In the genomic region with DNA sequence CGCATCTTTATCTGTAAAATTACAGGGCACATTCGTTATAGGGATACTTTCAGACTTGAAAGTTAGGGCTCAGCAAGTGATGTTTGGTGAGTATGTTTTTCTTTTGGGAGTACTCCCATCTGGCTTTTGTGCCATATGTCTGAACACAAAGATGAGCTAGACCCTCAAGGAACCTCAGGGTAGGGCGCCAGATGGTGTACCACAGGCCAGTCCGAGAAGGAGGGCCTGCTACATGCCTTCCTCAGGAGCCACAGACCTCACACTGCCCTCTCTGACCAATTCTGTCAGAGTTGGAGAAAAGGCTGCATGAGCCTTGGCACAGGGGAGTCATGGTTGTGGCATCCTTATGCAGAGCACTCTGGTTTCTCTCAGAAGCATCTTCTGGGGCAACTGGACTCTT, we compare ENCODE assay signal across 21 mouse cellular contexts.
DNase-seq lines count a peak whose midpoint lies in the region; ATAC-seq and TF ChIP-seq lines count a peak whose summit lies in the region.
"Had no signal": no experiment of that assay in that cellular context is flagged by ENCODE, and none has a peak within 500 bp of the region (broad histone marks: within the 10 kb centered on the region; RNA-seq: fewer than 3 reads in every experiment).

No protein-coding gene starts in this region.

- no peak overlapping the region for H3K4me3 ChIP-seq in midbrain, embryonic 11.5 days (ENCODE audit: low read depth, low read length)
- no peak overlapping the region for H3K4me3 ChIP-seq in midbrain, embryonic 15.5 days
- no peak overlapping the region for H3K4me3 ChIP-seq in ES-Bruce4 (ENCODE audit: low read depth, low read length)
- H3K4me3 ChIP-seq: embryonic facial prominence, embryonic 13.5 days; embryonic facial prominence, embryonic 15.5 days; erythroblast, embryonic 14.5 days; forebrain, embryonic 10.5 days; forebrain, embryonic 12.5 days had no signal

- no peak for TF ChIP-seq EP300 in ES-Bruce4 (IDR thresholded peaks at IDR 0.05; ENCODE audit: insufficient read depth, low read depth, low read length)

- TF ChIP-seq CTCF in ES-Bruce4 (IDR thresholded peaks at IDR 0.05; ENCODE audit: low read depth, low read length), result no peak

- no peak for TF ChIP-seq POLR2A in ES-Bruce4 (IDR thresholded peaks at IDR 0.05; ENCODE audit: insufficient read depth, low read length)

- H3K27me3 ChIP-seq in midbrain, embryonic 11.5 days (ENCODE audit: control insufficient read depth, insufficient read depth, low read length), result no peaks in the 10 kb centered on the region
- H3K27me3 ChIP-seq in midbrain, embryonic 15.5 days (replicated peaks), result no peaks in the 10 kb centered on the region
- H3K27me3 ChIP-seq in ES-Bruce4 (ENCODE audit: control insufficient read depth, insufficient read depth, low read length, poor library complexity, severe bottlenecking), result no peaks in the 10 kb centered on the region
- H3K27me3 ChIP-seq: embryonic facial prominence, embryonic 13.5 days; embryonic facial prominence, embryonic 15.5 days; forebrain, embryonic 12.5 days had no signal

- H3K9me3 ChIP-seq in midbrain, embryonic 11.5 days (ENCODE audit: control insufficient read depth, low read length), result no peaks in the 10 kb centered on the region
- no peaks in the 10 kb centered on the region for H3K9me3 ChIP-seq in midbrain, embryonic 15.5 days
- H3K9me3 ChIP-seq in ES-Bruce4 (replicated peaks; ENCODE audit: control insufficient read depth, insufficient read depth, low read length, poor library complexity, severe bottlenecking), result no peaks in the 10 kb centered on the region
- H3K9me3 ChIP-seq: embryonic facial prominence, embryonic 13.5 days; embryonic facial prominence, embryonic 15.5 days; forebrain, embryonic 10.5 days; forebrain, embryonic 12.5 days had no signal

- no peaks in the 10 kb centered on the region for H3K4me1 ChIP-seq in midbrain, embryonic 11.5 days (ENCODE audit: control insufficient read depth, insufficient read depth, low read length)
- H3K4me1 ChIP-seq in midbrain, embryonic 15.5 days, result no peaks in the 10 kb centered on the region
- H3K4me1 ChIP-seq in ES-Bruce4 (ENCODE audit: control insufficient read depth, insufficient read depth, low read length), result peaks cover 2% of the 10 kb centered on the region
- H3K4me1 ChIP-seq: embryonic facial prominence, embryonic 13.5 days; embryonic facial prominence, embryonic 15.5 days; forebrain, embryonic 10.5 days; forebrain, embryonic 12.5 days had no signal

- no peak for ATAC-seq in midbrain, embryonic 11.5 days (ENCODE audit: low FRiP score)
- ATAC-seq in midbrain, embryonic 15.5 days (replicated peaks), result no peak
- ATAC-seq: activated CD4-positive, CD25-positive, alpha-beta regulatory T cell, adult 4 months; forebrain, embryonic 14.5 days; forebrain, embryonic 16.5 days had no signal

- H3K9ac ChIP-seq in midbrain, embryonic 11.5 days (ENCODE audit: low read length), result no peak overlapping the region
- no peak overlapping the region for H3K9ac ChIP-seq in midbrain, embryonic 15.5 days
- no peak overlapping the region for H3K9ac ChIP-seq in ES-Bruce4 (ENCODE audit: low read depth, poor library complexity, severe bottlenecking)
- H3K9ac ChIP-seq: embryonic facial prominence, embryonic 13.5 days; embryonic facial prominence, embryonic 15.5 days; forebrain, embryonic 12.5 days had no signal

- H3K36me3 ChIP-seq in midbrain, embryonic 11.5 days (ENCODE audit: control insufficient read depth, insufficient read depth, low read length), result no peaks in the 10 kb centered on the region
- peaks cover 7% of the 10 kb centered on the region; the same call in 1 of the 2 replicates for H3K36me3 ChIP-seq in midbrain, embryonic 15.5 days (replicated peaks)
- H3K36me3 ChIP-seq in ES-Bruce4 (ENCODE audit: control insufficient read depth, insufficient read depth, low read length, poor library complexity, severe bottlenecking), result no peaks in the 10 kb centered on the region
- H3K36me3 ChIP-seq: embryonic facial prominence, embryonic 15.5 days; forebrain, embryonic 12.5 days had no signal

- WGBS in midbrain, embryonic 11.5 days, result 93% methylated on average over 4 of the region's 4 CpGs
- 87% methylated on average over 4 of the region's 4 CpGs for WGBS in midbrain, embryonic 15.5 days

- no peak overlapping the region for H3K27ac ChIP-seq in midbrain, embryonic 11.5 days (ENCODE audit: low read depth, low read length)
- H3K27ac ChIP-seq in midbrain, embryonic 15.5 days, result no peak overlapping the region
- H3K27ac ChIP-seq in ES-Bruce4 (ENCODE audit: insufficient read depth, low read length), result peak overlapping the region; percentile 56; the same call in 1 of the 2 replicates
- H3K27ac ChIP-seq: embryonic facial prominence, embryonic 13.5 days; embryonic facial prominence, embryonic 15.5 days; forebrain, embryonic 10.5 days; forebrain, embryonic 12.5 days had no signal

- H3K4me2 ChIP-seq in midbrain, embryonic 11.5 days, result no peak overlapping the region
- no peak overlapping the region for H3K4me2 ChIP-seq in midbrain, embryonic 15.5 days
- H3K4me2 ChIP-seq: embryonic facial prominence, embryonic 13.5 days; embryonic facial prominence, embryonic 15.5 days; forebrain, embryonic 12.5 days had no signal

- peak; percentile 12 to 16 for DNase-seq in cerebellum, postnatal 14 days
- DNase-seq in cerebellum, adult 9-11 months, result no peak
- peak; percentile 59 for DNase-seq in midbrain, embryonic 11.5 days (ENCODE audit: low spot score, missing footprints)
- DNase-seq in lung, postnatal 36 days, result no peak
- no peak for DNase-seq in layer of hippocampus, adult 9-11 months
- DNase-seq: adrenal gland, adult 8-10 months; adrenal gland, postnatal 14 days; adrenal gland, postnatal 36 days; cerebellum, adult 11-12 months; cerebellum, adult 2 months; cerebellum, postnatal 25 days had no signal

Comparison
In these comparisons a context has a peak if more than half of its experiments do, and no peak if none do; other contexts are left out.
1. DNase-seq: peak in cerebellum, postnatal 14 days (2 of 2) and midbrain, embryonic 11.5 days (single experiment); none in cerebellum, adult 9-11 months (single experiment), lung, postnatal 36 days (single experiment) and layer of hippocampus, adult 9-11 months (single experiment).